Mouse (Mus musculus) limb, embryonic 14.5 days (tissue): ENCODE data around the gene Lrrc72. TPM values are rescaled to one million over a fixed set of nuclear protein-coding genes. Genes with fewer than 3 reads are reported as not detected.

ENCODE experiments used
- ATAC-seq: fragments of 200-750 bp; cut with Nextera tagmentation; 2 replicates; pipeline ENCODE4 v1.8.0; 2017; ENCODE audit warnings: low read depth, moderate number of reproducible peaks, moderate TSS enrichment; ENCODE audit not compliant: low FRiP score
- DNase-seq: peaks from one replicate; pipeline ENCODE4 v3.0.0-alpha.2; 2015; ENCODE audit warnings: low spot score
- H3K27ac ChIP-seq: fragments of 300-500 bp; sonication (generic); replicated peaks from 2 replicates; pipeline ENCODE4 v1.5.1; 2014; ENCODE audit warnings: low read depth, mild to moderate bottlenecking, low read length, moderate library complexity, mixed read lengths
- H3K27me3 ChIP-seq: fragments of 300-500 bp; sonication (generic); 2 replicates; pipeline ENCODE4 v1.6.1; 2014; ENCODE audit warnings: low read length, mixed read lengths; ENCODE audit not compliant: control insufficient read depth, insufficient read depth
- H3K36me3 ChIP-seq: fragments of 300-500 bp; sonication (generic); 2 replicates; pipeline ENCODE4 v1.6.1; 2014; ENCODE audit warnings: mild to moderate bottlenecking, low read length, moderate library complexity, mixed read lengths; ENCODE audit not compliant: control insufficient read depth, insufficient read depth
- H3K4me1 ChIP-seq: fragments of 300-500 bp; sonication (generic); 2 replicates; pipeline ENCODE4 v1.6.1; 2014; ENCODE audit warnings: antibody characterized with exemption, low read length, mixed read lengths; ENCODE audit not compliant: control insufficient read depth, insufficient read depth
- H3K4me2 ChIP-seq: fragments of 300-500 bp; sonication (generic); replicated peaks from 2 replicates; pipeline ENCODE4 v1.6.1; 2014; ENCODE audit warnings: low read depth, mild to moderate bottlenecking, low read length, moderate library complexity; ENCODE audit not compliant: severe bottlenecking
- H3K4me3 ChIP-seq: fragments of 300-500 bp; sonication (generic); replicated peaks from 2 replicates; pipeline ENCODE4 v1.5.1; 2014; ENCODE audit warnings: low read length
- H3K9ac ChIP-seq: fragments of 300-500 bp; sonication (generic); 2 replicates; pipeline ENCODE4 v1.6.1; 2014; ENCODE audit warnings: mild to moderate bottlenecking, low read depth, low read length, moderate library complexity; ENCODE audit not compliant: severe bottlenecking
- H3K9me3 ChIP-seq: fragments of 300-500 bp; sonication (generic); 2 replicates; pipeline ENCODE4 v1.6.1; 2016; ENCODE audit warnings: low read length; ENCODE audit not compliant: control insufficient read depth
- POLR2A ChIP-seq: fragments of 200-500 bp; IDR thresholded peaks from 2 replicates; pipeline ENCODE4 v1.8.0; 2012; ENCODE audit warnings: inconsistent platforms, mild to moderate bottlenecking, moderate library complexity, borderline replicate concordance; ENCODE audit not compliant: insufficient read depth, insufficient read length; ENCODE audit errors: extremely low read depth
- WGBS: fragments of 180-500 bp; shearing (Covaris S2); extraction: QIAGEN DNeasy Blood & Tissue Kit; methylation state at CpG from one replicate; pipeline ENCODE4 v1.1.7; 2014; 5-methylcytosine and 5-hydroxymethylcytosine counted together
- polyA plus RNA-seq, 2 experiments: library from polyadenylated mRNA; depleted of rRNA in 1 of 2; stranded (reverse) in 1 of 2; unstranded in 1 of 2; fragments of >200 nt; fragmentation: Nextera tagmentation in 1 of 2; extraction: Ambion mirVana in 1 of 2; gene quantifications; 2 replicates each; pipeline versions ENCODE4 v1.2.1 to v1.2.3; 2012 to 2014

The Lrrc72 gene
- polyA plus RNA-seq (2012; rRNA removed) (not detected in 2 replicates), polyA plus RNA-seq (2014; fragmentation: Nextera tagmentation; extraction: Ambion mirVana) (0.30 TPM in 1 of 2 replicates, not detected in the other)

DNA sequence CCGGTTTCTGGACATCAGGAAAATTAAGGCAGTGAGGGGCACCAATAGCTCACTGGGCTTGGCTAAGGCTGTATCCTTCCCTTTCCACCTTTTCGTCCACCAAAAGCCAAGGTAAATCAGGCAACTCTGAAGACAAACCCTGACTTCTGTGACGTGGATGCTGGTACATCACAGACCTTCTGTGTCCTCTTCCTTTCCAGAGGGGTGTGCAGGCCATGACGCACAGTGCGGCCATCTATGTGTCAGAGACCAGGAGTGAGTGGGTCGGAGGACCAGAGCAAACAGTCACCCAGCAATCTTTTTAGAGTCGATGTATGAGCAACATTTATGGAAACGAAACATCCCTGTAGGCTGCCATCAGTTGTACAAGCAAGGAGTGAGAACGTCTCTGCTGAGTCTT, at the start of gene Lrrc72:
Gene Lrrc72, minus strand, starts transcription at position 101 of the 400 bp plus-strand sequence.
- no peak for ATAC-seq
- WGBS: 91% methylated on average over 9 of the region's 9 CpGs
- H3K36me3 ChIP-seq: no peaks in the 10 kb centered on the region

DNA sequence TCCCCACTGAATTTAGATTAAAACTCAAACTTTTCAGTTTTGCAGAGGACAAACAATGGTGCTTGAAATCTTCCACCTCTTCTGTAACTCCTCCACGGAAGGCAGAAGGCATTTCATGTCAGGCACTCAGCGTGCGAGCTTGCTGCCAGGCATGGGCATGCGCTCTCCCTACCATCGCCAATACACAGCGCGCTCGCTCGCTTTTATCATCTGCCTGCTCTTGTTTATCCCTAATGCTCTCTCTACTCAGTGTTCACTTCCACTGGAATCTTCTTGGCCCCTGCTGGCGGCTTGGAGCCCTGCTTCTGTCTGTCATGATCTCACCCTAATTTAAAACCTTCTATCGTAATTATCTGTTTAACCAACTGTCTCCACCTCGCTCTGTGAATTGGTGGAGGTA, 49.1 kb upstream of the Lrrc72 start:
- 89% methylated on average over 12 of the region's 12 CpGs for WGBS
- TF ChIP-seq POLR2A: no peak
- no peak overlapping the region for H3K4me2 ChIP-seq
- DNase-seq (no peak), ATAC-seq (no peak)
- no peaks in the 10 kb centered on the region for H3K36me3 ChIP-seq
- H3K9ac ChIP-seq: no peak overlapping the region
- no peaks in the 10 kb centered on the region for H3K27me3 ChIP-seq
- no peaks in the 10 kb centered on the region for H3K9me3 ChIP-seq
- H3K4me3 ChIP-seq: no peak overlapping the region
- H3K27ac ChIP-seq: no peak overlapping the region
- H3K4me1 ChIP-seq: no peaks in the 10 kb centered on the region

More for the DNA sequence above, at the start of gene Lrrc72:
- no peak for DNase-seq
- TF ChIP-seq POLR2A: no peak
- Histone ChIP-seq H3K27me3 (no peaks in the 10 kb centered on the region), H3K9me3 (no peaks in the 10 kb centered on the region), H3K9ac (no peak within 1 kb of the TSS), H3K27ac (no peak within 1 kb of the TSS), H3K4me1 (0 out of 2 replicates have a peak, but pooled peaks cover 2% of the 10 kb centered on the region), H3K4me2 (no peak within 1 kb of the TSS), H3K4me3 (no peak within 1 kb of the TSS)

DNA sequence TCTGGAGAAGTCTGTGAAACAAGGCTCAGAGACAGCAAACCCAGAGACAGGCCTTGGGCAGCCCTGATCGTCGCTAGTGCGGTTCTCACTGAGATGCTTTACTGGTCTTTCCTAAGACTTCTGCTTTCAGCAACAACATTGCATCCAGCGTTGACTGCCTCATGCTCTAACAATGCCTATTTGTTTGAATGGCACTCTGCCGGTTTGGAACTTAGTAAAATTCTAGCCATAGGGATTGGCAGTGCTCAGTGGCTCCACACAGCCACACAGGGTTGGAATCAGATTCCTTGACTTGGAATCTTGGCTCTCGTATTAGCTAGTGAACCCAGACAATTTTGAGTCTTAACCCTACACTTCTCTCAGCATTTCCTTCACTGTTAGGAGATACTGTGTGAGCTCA, 38.1 kb upstream of the Lrrc72 start:
- no peaks in the 10 kb centered on the region for H3K9me3 ChIP-seq
- H3K9ac ChIP-seq: no peak overlapping the region
- H3K36me3 ChIP-seq: no peaks in the 10 kb centered on the region
- no peak overlapping the region for H3K27ac ChIP-seq
- no peak for ATAC-seq
- 78% methylated on average over 6 of the region's 6 CpGs for WGBS
- TF ChIP-seq POLR2A: no peak
- H3K4me2 ChIP-seq: no peak overlapping the region
- H3K4me3 ChIP-seq: no peak overlapping the region
- no peaks in the 10 kb centered on the region for H3K27me3 ChIP-seq
- DNase-seq: no peak
- H3K4me1 ChIP-seq: no peaks in the 10 kb centered on the region

DNA sequence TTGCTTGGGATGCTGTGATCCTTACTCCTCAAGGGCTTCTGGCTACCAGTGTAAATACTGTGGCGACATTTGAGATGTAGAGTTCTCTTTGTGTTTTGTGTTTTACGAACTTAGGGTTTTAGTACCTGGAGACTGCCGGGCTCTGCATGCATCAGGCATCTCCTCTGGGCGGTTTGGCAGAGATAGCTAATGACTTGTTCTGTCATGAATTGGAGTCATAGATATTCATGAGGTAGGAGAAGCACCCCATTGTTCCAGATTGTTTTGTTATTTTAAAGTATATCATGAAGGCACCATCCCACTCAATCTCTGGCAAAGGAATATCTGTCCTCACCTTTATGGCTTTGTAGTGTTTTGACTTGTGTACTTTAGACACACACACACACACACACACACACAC, 37.3 kb upstream of the Lrrc72 start:
- Histone ChIP-seq H3K27me3 (no peaks in the 10 kb centered on the region), H3K4me2 (no peak overlapping the region), H3K4me1 (no peaks in the 10 kb centered on the region), H3K4me3 (no peak overlapping the region), H3K36me3 (no peaks in the 10 kb centered on the region), H3K27ac (no peak overlapping the region), H3K9me3 (no peaks in the 10 kb centered on the region), H3K9ac (no peak overlapping the region)
- DNase-seq: no peak
- 66% methylated on average over 4 of the region's 4 CpGs for WGBS
- no peak for TF ChIP-seq POLR2A
- no peak for ATAC-seq

DNA sequence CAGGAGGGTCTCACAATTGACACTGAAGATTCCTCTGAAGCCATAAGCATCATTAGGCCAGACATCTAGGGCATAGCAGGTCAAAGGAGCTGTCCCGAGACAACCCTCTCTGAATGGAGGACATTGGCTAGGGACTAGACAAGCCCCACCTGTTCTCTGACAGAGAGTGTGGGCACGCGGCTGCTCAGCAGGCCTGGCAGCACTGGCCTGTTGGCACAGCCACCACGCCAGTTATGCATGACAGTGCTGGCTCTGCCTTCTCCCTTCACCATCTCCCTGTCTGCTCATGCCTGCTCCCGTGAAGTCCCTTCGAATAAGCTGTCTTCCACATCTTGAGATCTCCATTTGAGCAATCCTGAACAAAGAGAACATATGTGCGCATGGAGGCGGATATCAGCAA, 36.4 kb upstream of the Lrrc72 start:
- H3K9ac ChIP-seq: no peak overlapping the region
- no peak overlapping the region for H3K4me2 ChIP-seq
- H3K4me1 ChIP-seq: no peaks in the 10 kb centered on the region
- ATAC-seq (no peak), DNase-seq (no peak)
- WGBS: 91% methylated on average over 8 of the region's 8 CpGs
- H3K27me3 ChIP-seq: no peaks in the 10 kb centered on the region
- H3K9me3 ChIP-seq: no peaks in the 10 kb centered on the region
- no peak overlapping the region for H3K27ac ChIP-seq
- TF ChIP-seq POLR2A: no peak
- H3K4me3 ChIP-seq: no peak overlapping the region
- H3K36me3 ChIP-seq: no peaks in the 10 kb centered on the region

DNA sequence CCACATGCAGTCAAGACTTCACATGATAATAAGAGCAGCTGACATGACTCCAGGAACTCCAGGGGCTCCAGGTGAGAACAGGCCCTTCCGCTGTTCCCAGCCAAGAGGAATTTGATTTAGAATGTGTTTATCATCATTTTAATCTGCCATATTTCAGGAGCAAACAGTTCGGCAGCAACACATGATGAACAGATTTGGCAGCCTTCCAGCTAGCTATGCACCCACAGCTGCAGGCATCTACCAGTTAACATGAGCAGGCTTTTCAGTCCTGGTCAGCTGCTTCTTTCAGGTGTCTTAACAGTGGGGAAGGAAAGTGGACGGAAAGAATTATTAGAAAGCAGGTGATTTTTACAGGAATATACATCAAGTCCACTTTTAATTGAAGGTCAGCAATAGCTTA, 21.6 kb upstream of the Lrrc72 start:
- Histone ChIP-seq H3K27ac (no peak overlapping the region), H3K4me1 (no peaks in the 10 kb centered on the region), H3K4me2 (no peak overlapping the region), H3K9me3 (no peaks in the 10 kb centered on the region), H3K9ac (no peak overlapping the region), H3K27me3 (no peaks in the 10 kb centered on the region), H3K36me3 (no peaks in the 10 kb centered on the region), H3K4me3 (no peak overlapping the region)
- 36% methylated on average over 3 of the region's 3 CpGs for WGBS
- no peak for TF ChIP-seq POLR2A
- ATAC-seq (no peak), DNase-seq (peak; percentile 71)
